Mouse (Mus musculus) liver, postnatal 0 days (tissue): Measurements from ENCODE around the gene Hs3st5.

Source experiments
- CTCF ChIP-seq: sonication (generic); IDR thresholded peaks from 2 replicates; pipeline ENCODE4 v1.5.1; 2016; ENCODE audit warnings: antibody characterized with exemption, low read depth
- EP300 ChIP-seq: IDR thresholded peaks from 2 replicates; pipeline ENCODE4 v1.6.1; 2016; ENCODE audit warnings: antibody characterized with exemption, low read depth, mild to moderate bottlenecking

GRCm38 (mm10) chr10:36484011-36484410 lies 22.6 kb upstream of the Hs3st5 start:
- TF ChIP-seq CTCF (no peak), EP300 (no peak)
